Mouse (Mus musculus): ENCODE measurements around the gene Zdhhc14.

The Zdhhc14 gene

DNA sequence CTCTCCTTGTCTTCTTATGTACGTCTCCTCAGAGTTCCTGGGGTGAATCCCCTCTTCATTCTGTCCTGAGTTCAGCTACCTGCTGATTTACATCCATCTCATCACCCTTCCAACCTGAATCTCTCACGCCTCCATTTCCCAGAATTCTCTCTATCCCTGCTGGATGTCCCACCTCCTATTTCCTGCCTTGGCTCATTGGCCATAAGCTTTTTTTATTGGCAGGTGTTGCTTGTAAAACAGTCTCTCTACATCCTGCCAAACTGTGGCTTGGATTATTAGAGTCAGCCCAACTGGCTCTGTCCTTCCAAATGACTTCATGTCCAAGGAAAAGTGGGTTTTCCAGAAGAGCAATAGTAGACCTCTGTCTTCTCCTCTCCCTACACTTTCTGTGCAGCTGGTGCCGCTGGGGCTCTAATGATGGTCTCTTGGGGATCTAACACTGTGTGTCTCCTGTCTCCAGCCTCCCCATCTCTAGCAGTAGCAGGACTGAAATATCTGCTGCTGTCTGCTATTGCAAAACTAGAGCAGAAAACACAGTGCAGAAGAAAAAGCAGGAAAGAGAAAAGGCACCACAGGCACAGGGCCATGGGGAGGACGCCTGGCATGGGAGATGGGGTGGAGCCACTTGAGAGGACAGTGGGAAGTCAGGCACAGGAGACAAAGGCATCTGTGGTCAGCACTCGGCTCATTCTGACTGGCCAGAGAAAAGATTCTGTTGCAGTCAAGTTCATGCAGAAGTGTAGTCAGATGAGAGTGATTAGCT is 288.0 kb downstream of the Zdhhc14 start:
- no peak for DNase-seq (ENCODE audit: low spot score in 2 of 2)

DNA sequence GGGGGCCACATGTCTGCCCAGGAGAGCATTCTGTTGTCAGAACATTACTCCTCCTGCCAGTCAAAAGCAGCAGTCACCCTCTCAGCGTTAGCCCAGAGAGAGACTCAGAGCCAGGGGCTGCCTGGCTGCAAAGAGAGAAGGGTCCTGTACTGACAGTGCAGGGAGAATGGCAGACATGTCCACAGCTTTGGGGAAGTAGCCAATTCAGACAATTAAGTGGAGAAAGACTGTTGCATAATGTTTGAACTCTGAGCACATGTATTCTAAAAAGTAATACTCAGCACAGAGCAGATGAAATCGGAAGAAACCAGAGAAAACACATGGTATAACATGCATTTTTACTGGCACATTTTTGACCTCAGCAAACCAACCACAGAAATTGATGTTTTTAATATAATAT is 292.9 kb downstream of the Zdhhc14 start:
- no peak for DNase-seq (ENCODE audit: low spot score in 2 of 2)

DNA sequence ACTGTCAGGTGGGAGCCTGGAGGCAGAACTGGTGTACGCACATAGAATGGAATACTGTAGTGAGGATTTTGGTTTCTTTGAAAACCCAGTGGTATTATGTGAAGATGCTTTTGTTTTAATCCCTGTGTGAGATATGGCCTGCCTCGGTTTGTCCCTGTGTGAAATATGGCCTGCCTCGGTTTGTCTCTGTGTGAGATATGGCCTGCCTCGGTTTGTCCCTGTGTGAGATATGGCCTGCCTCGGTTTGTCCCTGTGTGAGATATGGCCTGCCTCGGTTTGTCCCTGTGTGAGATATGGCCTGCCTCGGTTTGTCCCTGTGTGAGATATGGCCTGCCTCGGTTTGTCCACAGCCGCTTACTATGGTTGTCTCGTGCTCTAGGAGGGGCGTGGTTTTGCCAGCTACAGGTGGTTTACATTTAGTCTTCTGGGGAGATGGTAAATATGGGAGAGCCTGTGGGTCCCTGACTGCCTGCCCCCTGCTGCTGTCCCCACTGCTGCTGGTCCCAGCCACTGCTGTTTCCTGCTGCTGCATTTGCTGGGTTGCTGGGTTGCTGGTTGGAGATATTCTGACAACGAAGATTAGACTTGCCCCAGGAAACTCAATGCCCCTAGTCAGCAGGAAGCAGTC is 299.9 kb downstream of the Zdhhc14 start:
- no peak for DNase-seq (ENCODE audit: low spot score in 2 of 2)

DNA sequence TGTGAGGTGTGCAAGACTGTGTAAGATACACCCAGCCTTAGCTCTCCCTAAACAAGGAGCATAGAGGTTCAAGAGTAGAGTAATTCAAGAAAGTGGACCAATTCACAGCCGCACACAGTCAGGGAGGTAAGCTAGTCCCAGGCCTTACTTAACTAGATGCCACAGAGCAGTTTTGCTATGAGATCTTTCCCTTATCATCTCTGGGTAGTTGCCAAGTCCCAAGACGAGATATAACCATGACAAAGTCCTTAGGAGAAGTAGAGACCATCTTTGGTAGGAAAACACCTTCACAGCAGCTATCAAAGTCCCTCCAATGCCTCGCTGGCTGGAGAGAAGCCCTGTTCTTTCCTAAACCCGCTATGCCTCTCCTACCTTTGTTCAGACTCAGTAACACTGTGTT is 301.2 kb downstream of the Zdhhc14 start:
- DNase-seq (ENCODE audit: low spot score in 2 of 2), result no peak

DNA sequence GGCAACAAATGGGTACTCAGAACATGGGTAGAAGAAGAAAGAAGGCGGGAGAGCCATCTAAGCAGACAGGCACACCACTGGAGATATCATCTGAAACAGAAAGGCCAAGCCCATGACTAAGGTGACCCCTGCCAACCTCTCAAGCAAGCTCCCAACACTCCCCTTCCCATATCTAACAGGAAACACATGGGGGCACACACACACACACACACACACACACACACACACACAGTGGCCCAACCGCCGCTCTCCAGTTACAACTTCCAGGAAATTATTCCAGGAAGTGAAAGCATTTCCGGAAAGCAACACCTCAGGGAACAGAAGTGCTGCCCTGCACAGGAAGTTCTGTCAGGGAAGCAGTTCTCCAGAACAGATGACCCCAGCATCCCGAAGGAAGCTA is 301.9 kb downstream of the Zdhhc14 start:
- DNase-seq (ENCODE audit: low spot score in 2 of 2), result no peak

DNA sequence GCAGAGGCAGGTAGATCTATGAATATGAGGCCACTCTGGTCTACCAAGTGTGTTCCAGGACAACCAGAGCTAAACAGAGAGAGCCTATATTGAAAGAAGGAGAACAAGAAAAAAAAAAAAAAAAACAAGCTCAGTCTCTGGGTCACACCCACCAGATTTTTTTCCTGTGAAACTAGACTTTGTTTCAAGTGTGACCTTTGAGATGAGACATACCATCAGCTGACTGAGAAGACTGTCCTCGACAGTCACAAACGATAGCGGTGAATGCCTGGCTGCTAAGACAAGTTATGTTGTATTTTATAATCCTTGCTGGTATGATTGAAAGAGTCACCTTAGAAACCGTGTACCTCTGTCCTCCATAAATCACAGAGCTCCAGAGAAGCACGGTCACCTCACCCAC is 303.0 kb downstream of the Zdhhc14 start:
- no peak for DNase-seq (ENCODE audit: low spot score in 2 of 2)

DNA sequence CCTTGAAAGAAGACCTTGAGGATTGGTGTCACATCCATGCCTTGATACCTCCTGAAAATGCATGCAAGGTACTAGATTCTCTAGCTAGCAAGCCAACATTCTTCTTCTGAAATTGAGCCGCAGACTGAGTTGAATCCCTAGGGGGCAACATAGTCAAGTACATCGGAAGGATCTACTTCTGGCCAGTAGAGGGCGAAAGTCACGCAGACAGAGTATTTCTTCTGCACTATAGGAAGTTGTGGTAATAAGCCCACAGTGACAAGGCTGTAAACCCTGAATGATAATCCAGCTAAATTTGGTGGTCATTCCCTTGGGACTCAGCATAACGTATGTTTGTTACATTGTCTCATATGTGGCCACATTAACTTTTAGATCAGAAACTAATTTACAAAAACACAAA is 303.5 kb downstream of the Zdhhc14 start:
- peak; percentile 64 for DNase-seq (ENCODE audit: low spot score in 2 of 2)

DNA sequence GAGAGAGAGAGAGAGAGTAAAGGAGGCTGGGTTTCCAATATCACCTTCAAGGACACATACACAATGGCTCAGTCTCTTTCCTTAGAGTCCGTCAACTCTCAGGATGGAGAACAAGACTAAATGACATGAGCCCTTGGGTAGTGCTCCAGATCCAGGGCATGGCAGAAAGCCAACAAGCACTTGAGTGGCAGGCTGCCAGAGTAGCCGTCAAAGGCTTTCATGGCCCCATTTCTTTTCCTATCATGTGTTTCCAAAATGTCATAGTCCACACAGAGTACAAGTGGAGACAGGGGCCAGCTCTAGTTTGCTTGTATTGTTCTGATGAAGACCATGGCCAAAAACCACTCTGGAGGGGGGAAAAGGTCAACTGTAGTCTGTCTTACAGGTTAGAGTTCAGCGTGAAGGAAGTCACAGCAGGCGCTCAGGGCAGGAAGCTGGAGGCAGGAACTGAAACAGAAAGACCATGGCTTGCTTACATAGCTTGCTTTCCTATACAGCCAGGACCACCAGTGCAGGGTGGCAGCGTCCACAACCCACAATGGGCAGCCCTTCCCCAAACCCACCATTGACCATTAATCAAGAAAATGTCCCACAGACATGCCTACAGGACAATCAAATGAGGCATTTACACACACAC is 304.9 kb downstream of the Zdhhc14 start:
- DNase-seq (ENCODE audit: low spot score in 2 of 2), result no peak

DNA sequence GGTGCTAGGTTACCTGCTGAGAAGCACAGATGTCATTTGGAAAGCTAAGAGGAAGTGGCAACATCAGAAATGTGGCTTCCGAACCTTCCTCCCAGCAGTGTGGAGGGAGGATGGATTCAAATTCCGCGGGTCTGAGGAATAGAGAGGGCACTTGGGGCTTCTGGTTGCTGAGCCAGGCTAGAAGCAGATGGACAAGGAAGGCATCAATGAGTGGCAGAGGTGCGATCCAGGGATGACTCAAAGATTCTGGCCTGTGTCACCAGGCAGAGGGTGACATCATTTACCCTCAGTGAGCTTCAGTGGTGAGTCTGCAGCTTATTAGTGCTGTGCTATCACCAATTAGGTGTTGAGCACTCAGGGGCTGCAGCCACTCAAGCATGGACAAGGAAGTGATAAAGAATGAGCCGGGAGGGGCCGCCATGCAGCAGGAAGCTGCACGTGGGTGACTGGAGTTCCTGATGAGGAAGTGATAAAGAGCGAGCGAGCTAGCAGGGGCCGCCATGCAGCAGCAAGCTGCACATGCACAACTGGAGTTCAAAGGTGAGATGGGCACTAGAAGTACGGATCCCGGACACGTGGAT is 306.0 kb downstream of the Zdhhc14 start:
- no peak for DNase-seq (ENCODE audit: low spot score in 2 of 2)

DNA sequence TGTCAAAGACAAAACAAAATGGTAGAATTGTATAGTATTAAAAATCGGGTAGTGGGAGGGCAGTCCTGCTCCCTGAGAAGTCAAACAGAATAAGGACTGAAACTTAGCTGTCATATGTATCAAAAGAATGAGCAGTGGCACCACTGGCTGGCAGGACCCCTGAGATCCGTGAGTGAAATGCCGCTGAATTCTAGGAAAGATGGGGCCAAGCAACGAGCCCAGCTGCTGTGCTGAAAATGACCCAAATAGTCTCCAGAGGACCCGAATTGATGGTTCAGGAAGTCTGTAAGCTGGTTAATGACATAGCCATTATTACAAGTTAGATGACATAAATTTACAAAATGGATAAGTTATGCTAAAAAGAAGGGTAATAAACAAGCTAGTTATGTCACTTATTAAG is 306.5 kb downstream of the Zdhhc14 start:
- DNase-seq (ENCODE audit: low spot score in 2 of 2), result no peak

DNA sequence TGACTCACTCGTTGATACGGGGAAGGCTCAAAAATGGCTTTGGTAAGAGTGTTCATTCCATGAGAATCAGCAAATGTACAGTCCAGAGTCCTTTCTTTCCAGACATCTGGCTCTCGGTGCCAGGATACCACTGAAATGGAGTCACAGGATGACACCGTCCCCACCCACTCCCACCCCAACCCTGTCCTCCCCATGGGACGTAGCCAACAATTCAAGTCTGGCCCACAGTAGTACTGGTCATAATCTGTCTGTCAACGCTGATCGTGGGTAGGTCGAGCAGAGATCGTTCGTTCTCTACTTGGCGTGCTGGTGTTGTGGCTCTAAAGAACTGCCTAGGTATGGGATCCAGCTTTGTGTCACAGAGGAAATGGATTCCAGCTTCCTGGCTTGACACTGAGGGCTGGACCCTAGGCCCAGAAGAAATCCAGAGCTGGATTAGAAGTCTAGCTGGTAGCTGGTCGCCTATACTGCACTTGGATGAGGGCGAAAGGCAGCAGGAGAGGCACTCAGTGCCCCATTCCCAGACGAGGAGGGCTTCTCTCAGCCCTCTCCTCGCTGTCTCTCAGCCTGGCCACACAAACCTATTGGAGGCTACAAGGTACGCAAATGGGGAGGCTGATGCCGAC is 307.2 kb downstream of the Zdhhc14 start:
- no peak for DNase-seq (ENCODE audit: low spot score in 2 of 2)

DNA sequence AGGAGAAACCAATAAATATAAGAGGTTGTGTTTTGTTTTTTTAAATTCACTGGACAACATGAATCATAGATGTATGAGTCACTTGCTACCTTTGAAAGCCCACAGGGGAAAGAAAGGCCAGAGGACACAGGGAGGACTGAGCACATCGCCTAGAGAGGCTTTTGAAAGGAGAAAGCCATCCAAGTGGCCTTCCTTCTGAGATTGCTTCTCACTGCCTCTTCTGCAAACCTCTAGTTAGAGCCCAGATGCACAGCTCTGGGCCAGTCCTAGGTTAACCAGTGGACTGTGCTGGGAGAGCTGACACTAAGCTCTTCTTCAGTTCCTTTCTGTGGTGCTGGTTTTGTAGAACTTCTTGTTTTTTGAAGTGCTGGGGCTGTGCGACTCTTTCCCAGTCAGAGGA is 307.9 kb downstream of the Zdhhc14 start:
- DNase-seq (ENCODE audit: low spot score in 2 of 2), result no peak

DNA sequence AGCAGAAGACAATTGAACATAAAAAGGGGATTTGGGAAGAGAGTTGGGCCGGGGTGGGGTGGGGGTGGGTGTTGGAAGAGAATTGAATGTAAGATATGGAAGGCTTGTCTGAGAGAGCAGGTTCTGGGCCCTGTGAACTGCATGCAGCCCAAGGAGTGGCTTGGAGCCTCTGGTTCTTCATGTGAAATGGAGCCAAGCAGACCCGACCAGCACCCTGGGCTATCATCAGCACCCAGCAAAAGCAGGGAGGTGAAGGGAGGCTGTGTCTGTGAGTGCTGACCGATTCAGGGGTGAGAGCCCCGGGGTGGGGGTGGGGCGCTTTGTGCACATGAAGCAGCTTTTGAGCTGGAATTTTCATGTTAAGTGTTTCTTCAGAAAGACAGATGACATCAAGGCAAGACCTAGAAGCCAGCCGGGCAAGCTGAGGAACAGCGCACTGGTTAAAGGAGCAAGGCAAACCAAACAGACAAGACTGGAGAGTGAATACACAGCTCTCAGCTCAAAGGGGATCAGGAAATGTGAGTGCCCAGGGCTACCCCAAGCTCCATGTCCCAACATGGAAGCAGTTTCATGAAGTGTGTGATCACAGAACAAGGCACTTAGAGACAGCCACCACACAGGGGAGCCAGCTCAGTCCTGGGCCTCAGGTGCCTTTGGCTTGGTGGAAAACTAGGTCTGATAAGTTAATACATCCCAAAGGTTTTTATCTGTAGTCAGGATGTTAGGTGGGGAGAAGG is 308.6 kb downstream of the Zdhhc14 start:
- DNase-seq (ENCODE audit: low spot score in 2 of 2), result no peak

DNA sequence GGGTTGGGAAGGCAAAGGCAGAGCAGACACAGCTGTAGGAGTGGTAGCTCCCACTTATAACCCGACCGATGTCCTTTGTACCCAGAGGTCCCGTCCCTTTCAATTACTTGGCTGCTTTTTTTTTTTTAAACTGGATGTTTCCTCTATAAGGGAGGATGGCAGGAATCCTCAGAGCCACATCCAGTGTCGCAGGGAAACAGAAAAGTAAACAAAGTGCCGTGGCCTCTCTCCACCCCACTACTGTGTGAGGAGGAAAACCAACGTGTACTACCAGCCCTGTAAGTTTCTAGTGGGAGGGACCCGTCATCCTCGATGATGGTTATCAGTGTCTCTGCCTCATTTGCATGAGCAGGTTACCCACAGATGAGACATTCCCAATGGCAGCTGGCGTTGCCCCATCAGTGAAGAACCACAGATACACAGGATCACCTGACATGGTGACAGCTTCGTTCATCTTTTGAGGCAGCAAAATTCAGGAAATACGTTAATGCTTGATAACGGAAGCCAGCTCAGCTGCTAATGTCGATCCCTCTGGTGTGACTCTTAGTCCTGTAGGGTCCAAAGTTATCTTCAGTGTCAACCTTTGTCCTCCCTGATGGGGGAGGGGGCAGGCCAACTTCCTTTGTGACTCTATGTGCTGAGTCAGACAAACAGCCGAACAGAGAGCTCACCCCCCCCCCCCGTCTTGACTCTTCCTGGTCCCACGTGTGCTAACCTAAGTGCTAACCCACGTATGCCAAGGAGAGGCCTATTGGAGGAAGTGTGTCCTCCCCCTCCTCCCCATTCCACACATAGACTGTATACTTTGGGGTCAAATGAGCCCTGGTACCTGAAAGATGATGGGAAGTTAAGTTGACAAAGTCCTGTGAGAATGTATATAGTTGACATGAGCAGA is 309.7 kb downstream of the Zdhhc14 start:
- no peak for DNase-seq (ENCODE audit: low spot score in 2 of 2)

DNA sequence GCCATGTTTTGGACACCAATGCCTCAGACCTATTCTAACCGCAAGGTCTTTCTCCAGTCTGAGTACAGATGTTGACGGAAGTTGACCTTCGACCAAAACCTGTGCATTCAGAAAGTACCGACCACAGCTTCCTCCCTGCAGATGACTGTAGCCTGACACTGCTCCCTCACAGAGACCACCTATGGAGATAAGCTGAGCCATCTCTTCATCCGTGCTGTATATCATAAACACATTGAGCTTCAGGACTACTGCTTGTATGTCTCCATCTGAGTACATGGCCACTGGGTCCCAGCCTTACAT is 310.2 kb downstream of the Zdhhc14 start:
- DNase-seq (ENCODE audit: low spot score in 2 of 2), result no peak
